In the genomic region with DNA sequence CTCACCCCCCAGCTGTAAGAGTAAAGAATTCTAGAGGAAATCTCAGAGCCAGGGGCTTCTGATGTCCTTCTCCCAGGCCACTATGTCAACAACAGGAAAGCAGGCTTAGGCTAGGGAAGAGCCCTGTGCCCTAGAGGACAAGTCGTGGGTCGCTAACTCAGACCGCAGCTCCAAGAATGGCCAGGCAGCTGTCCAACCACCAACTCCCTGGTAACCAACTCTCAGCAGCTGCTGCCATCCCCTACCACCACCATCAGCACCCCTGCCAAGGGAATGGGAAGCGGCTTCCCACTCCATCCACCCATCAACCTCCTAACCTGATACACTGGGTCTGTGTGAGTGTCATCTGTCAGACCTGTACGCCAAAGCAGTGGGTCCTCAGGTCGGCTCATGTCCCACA, we compare ENCODE assay signal across 25 mouse cellular contexts. TPM values are rescaled to one million over a fixed set of nuclear protein-coding genes. Genes with fewer than 3 reads are reported as not detected.
DNase-seq lines count a peak whose midpoint lies in the region; ATAC-seq and TF ChIP-seq lines count a peak whose summit lies in the region.
"Had no signal": no experiment of that assay in that cellular context is flagged by ENCODE, and none has a peak within 500 bp of the region (broad histone marks: within the 10 kb centered on the region; RNA-seq: fewer than 3 reads in every experiment).

No protein-coding gene starts in this region.

- no peaks in the 10 kb centered on the region for H3K27me3 ChIP-seq in forebrain, embryonic 13.5 days
- H3K27me3 ChIP-seq in forebrain, postnatal 0 days (ENCODE audit: insufficient read depth, low read length), result no peaks in the 10 kb centered on the region
- H3K27me3 ChIP-seq: CH12.LX; embryonic facial prominence, embryonic 15.5 days; forebrain, embryonic 12.5 days; heart, embryonic 12.5 days; limb, embryonic 12.5 days; liver, embryonic 15.5 days; neural tube, embryonic 15.5 days had no signal

- peaks cover 80% of the 10 kb centered on the region for H3K36me3 ChIP-seq in forebrain, embryonic 13.5 days (ENCODE audit: poor library complexity, severe bottlenecking)
- H3K36me3 ChIP-seq in forebrain, postnatal 0 days (ENCODE audit: insufficient read depth), result peaks cover 74% of the 10 kb centered on the region

- ATAC-seq in forebrain, embryonic 13.5 days, result 0 out of 2 replicates have a peak, but pooled peaks have one; percentile 6
- ATAC-seq in forebrain, postnatal 0 days, result no peak
- ATAC-seq: activated CD4-positive, CD25-positive, alpha-beta regulatory T cell, adult 4 months had no signal

- WGBS in forebrain, embryonic 13.5 days, result 80% methylated on average over 6 of the region's 6 CpGs
- WGBS in forebrain, postnatal 0 days, result 66% methylated on average over 6 of the region's 6 CpGs

- no peak overlapping the region for H3K9ac ChIP-seq in forebrain, embryonic 13.5 days
- no peak overlapping the region for H3K9ac ChIP-seq in forebrain, postnatal 0 days
- H3K9ac ChIP-seq: embryonic facial prominence, embryonic 15.5 days; forebrain, embryonic 12.5 days; heart, embryonic 12.5 days; hindbrain, embryonic 14.5 days; limb, embryonic 12.5 days; liver, embryonic 15.5 days; lung, embryonic 14.5 days; neural tube, embryonic 15.5 days had no signal

- DNase-seq in forebrain, postnatal 0 days, result no peak
- DNase-seq in layer of hippocampus, postnatal 10 days (ENCODE audit: low spot score in 2 of 2), result peak; percentile 36 to 43
- no peak for DNase-seq in layer of hippocampus, adult 18-20 months (ENCODE audit: low spot score in 2 of 2)
- peak; percentile 11 for DNase-seq in right cerebral cortex, adult 18-20 months
- no peak for DNase-seq in right cerebral cortex, postnatal 4 days
- DNase-seq in kidney, postnatal 10 days, result no peak
- DNase-seq: adrenal gland, adult 2 months; adrenal gland, postnatal 36 days; cerebellum, adult 2 months; gastrocnemius, postnatal 36 days; heart, adult 2 months; kidney, postnatal 14 days; lung, embryonic 14.5 days; lung, postnatal 14 days had no signal

- no peaks in the 10 kb centered on the region for H3K4me1 ChIP-seq in forebrain, embryonic 13.5 days
- no peaks in the 10 kb centered on the region for H3K4me1 ChIP-seq in forebrain, postnatal 0 days (ENCODE audit: insufficient read depth)
- H3K4me1 ChIP-seq: embryonic facial prominence, embryonic 10.5 days; embryonic facial prominence, embryonic 15.5 days; forebrain, embryonic 12.5 days; heart, embryonic 12.5 days; limb, embryonic 12.5 days; liver, embryonic 15.5 days; neural tube, embryonic 15.5 days had no signal

- no peak overlapping the region for H3K4me3 ChIP-seq in forebrain, embryonic 13.5 days
- no peak overlapping the region for H3K4me3 ChIP-seq in forebrain, postnatal 0 days (ENCODE audit: low read depth, low read length)
- H3K4me3 ChIP-seq: embryonic facial prominence, embryonic 10.5 days; embryonic facial prominence, embryonic 15.5 days; forebrain, embryonic 12.5 days; heart, adult 2 months; heart, embryonic 12.5 days; limb, embryonic 12.5 days; liver, embryonic 15.5 days; neural tube, embryonic 15.5 days had no signal

- H3K4me2 ChIP-seq in forebrain, embryonic 13.5 days, result no peak overlapping the region
- H3K4me2 ChIP-seq in forebrain, postnatal 0 days (ENCODE audit: low read depth), result no peak overlapping the region
- H3K4me2 ChIP-seq: embryonic facial prominence, embryonic 15.5 days; forebrain, embryonic 12.5 days; heart, embryonic 12.5 days; hindbrain, embryonic 14.5 days; limb, embryonic 12.5 days; liver, embryonic 15.5 days; lung, embryonic 14.5 days; neural tube, embryonic 15.5 days had no signal

- no peak for TF ChIP-seq CTCF in forebrain, postnatal 0 days (IDR thresholded peaks at IDR 0.05; ENCODE audit: low read depth)

- H3K9me3 ChIP-seq in forebrain, embryonic 13.5 days (replicated peaks), result no peaks in the 10 kb centered on the region
- no peaks in the 10 kb centered on the region for H3K9me3 ChIP-seq in forebrain, postnatal 0 days (ENCODE audit: low read length)
- H3K9me3 ChIP-seq: embryonic facial prominence, embryonic 10.5 days; embryonic facial prominence, embryonic 15.5 days; forebrain, embryonic 12.5 days; heart, embryonic 12.5 days; limb, embryonic 12.5 days; liver, embryonic 15.5 days; neural tube, embryonic 15.5 days had no signal

- H3K27ac ChIP-seq in forebrain, embryonic 13.5 days, result no peak overlapping the region
- H3K27ac ChIP-seq in forebrain, postnatal 0 days (ENCODE audit: low read depth, low read length), result no peak overlapping the region; the same call in 1 of the 2 replicates
- H3K27ac ChIP-seq: embryonic facial prominence, embryonic 10.5 days; embryonic facial prominence, embryonic 15.5 days; forebrain, embryonic 12.5 days; heart, adult 2 months; hindbrain, embryonic 14.5 days; limb, embryonic 12.5 days; liver, embryonic 15.5 days had no signal

RNA-seq across cellular contexts. Expression of gene Wdr34, which starts 15.7 kb away (rescaled TPM):
- 50.8 and 57.2 TPM in 2 replicates for polyA plus RNA-seq in forebrain, embryonic 13.5 days (2015; fragmentation: Nextera tagmentation; extraction: Ambion mirVana)
- 88.4 and 103 TPM in 2 replicates for total RNA-seq in forebrain, postnatal 0 days (2014; rRNA removed)
- polyA plus RNA-seq in forebrain, postnatal 0 days (2015; fragmentation: Nextera tagmentation; extraction: Ambion mirVana), result 65.1 and 83.6 TPM in 2 replicates
- total RNA-seq in layer of hippocampus, postnatal 10 days (2021), result 10 to 100 TPM; 42.2 to 46.3 TPM
- 10 to 100 TPM; 38.3 to 39.4 TPM for total RNA-seq in layer of hippocampus, adult 18-20 months (2021)

RNA-seq across cellular contexts. Expression of gene Set, which starts 24.2 kb away (rescaled TPM):
- 587 and 610 TPM in 2 replicates for polyA plus RNA-seq in forebrain, embryonic 13.5 days (2015; fragmentation: Nextera tagmentation; extraction: Ambion mirVana)
- 361 and 392 TPM in 2 replicates for total RNA-seq in forebrain, postnatal 0 days (2014; rRNA removed)
- 349 and 384 TPM in 2 replicates for polyA plus RNA-seq in forebrain, postnatal 0 days (2015; fragmentation: Nextera tagmentation; extraction: Ambion mirVana)
- 100 to 1,000 TPM; 231 to 233 TPM for total RNA-seq in layer of hippocampus, postnatal 10 days (2021)
- 100 to 1,000 TPM; 192 to 199 TPM for total RNA-seq in layer of hippocampus, adult 18-20 months (2021)

RNA-seq across cellular contexts. Expression of gene Pkn3, which starts 44.5 kb away (rescaled TPM):
- polyA plus RNA-seq in forebrain, embryonic 13.5 days (2015; fragmentation: Nextera tagmentation; extraction: Ambion mirVana), result 5.7 and 6.7 TPM in 2 replicates
- 2.0 and 4.7 TPM in 2 replicates for total RNA-seq in forebrain, postnatal 0 days (2014; rRNA removed)
- polyA plus RNA-seq in forebrain, postnatal 0 days (2015; fragmentation: Nextera tagmentation; extraction: Ambion mirVana), result 0.80 and 0.86 TPM in 2 replicates
- total RNA-seq in layer of hippocampus, postnatal 10 days (2021), result 1 to 10 TPM; 1.8 to 2.2 TPM
- 1 to 10 TPM; 2.1 to 3.8 TPM for total RNA-seq in layer of hippocampus, adult 18-20 months (2021)

Comparison
In these comparisons a context has a peak if more than half of its experiments do, and no peak if none do; other contexts are left out.
1. DNase-seq: peak in layer of hippocampus, postnatal 10 days (2 of 2) and right cerebral cortex, adult 18-20 months (single experiment); none in forebrain, postnatal 0 days (single experiment), layer of hippocampus, adult 18-20 months (0 of 2), right cerebral cortex, postnatal 4 days (single experiment) and kidney, postnatal 10 days (single experiment).